Comparison of ENCODE assay signal across 8 mouse cellular contexts in the genomic region with DNA sequence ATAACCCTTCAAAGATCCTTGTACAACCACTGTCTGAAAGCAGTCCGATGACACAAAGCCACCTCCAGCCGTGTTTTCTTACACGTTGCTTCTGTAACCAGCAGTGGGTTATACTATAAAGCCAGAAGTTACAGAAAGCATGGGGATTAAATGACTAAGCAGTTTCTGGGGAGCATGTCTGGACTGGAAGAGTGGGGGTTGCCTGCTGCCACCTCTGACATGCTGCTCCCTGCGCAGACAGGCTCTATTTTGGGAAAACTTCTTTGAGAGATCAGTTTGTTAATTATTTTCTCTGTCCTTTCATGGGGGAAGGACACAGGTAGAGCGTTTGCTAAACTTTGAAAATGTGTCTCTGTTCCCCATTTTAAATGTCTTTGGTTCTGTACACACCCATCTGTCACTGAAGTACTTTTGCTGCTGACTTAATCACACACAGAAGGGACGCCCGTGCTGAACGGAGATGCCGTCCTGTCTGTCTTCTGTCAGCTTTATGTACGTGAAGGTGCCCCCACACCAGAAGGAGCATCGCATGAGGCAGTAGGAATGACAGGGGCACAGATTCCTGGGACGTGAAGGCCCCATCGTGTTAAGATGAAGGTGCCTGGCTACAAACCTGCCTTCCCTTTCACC. TPM values are rescaled to one million over a fixed set of nuclear protein-coding genes. Genes with fewer than 3 reads are reported as not detected.
A peak's percentile ranks its signal among the peaks of the same experiment; 100 is the strongest.
DNase-seq lines count a peak whose midpoint lies in the region; ATAC-seq and TF ChIP-seq lines count a peak whose summit lies in the region.

No protein-coding gene starts in this region.

- H3K9me3 ChIP-seq in heart, embryonic 10.5 days: no peaks in the 10 kb centered on the region
- H3K9me3 ChIP-seq in embryonic facial prominence, embryonic 11.5 days (replicated peaks; ENCODE audit: control insufficient read depth, low read length): no peaks in the 10 kb centered on the region
- no peaks in the 10 kb centered on the region for H3K9me3 ChIP-seq in liver, embryonic 15.5 days (replicated peaks)

- peaks cover 13% of the 10 kb centered on the region; the same call in 1 of the 2 replicates for H3K4me1 ChIP-seq in heart, embryonic 10.5 days
- no peaks in the 10 kb centered on the region for H3K4me1 ChIP-seq in embryonic facial prominence, embryonic 11.5 days (ENCODE audit: control insufficient read depth, insufficient read depth, low read length)
- H3K4me1 ChIP-seq in kidney, adult 2 months (ENCODE audit: control insufficient read depth, insufficient read depth, low read length): peaks cover 13% of the 10 kb centered on the region
- H3K4me1 ChIP-seq in liver, embryonic 15.5 days (replicated peaks): peaks cover 9% of the 10 kb centered on the region

- no peak overlapping the region for H3K9ac ChIP-seq in embryonic facial prominence, embryonic 11.5 days (replicated peaks; ENCODE audit: low read length)
- H3K9ac ChIP-seq in liver, embryonic 15.5 days: no peak overlapping the region

- peaks cover 8% of the 10 kb centered on the region; the same call in 1 of the 2 replicates for H3K36me3 ChIP-seq in heart, embryonic 10.5 days
- H3K36me3 ChIP-seq in embryonic facial prominence, embryonic 11.5 days (replicated peaks; ENCODE audit: control insufficient read depth, insufficient read depth, low read depth, low read length): no peaks in the 10 kb centered on the region
- no peaks in the 10 kb centered on the region for H3K36me3 ChIP-seq in kidney, adult 2 months (ENCODE audit: control insufficient read depth, insufficient read depth, low read length)
- no peaks in the 10 kb centered on the region for H3K36me3 ChIP-seq in liver, embryonic 15.5 days (replicated peaks)

- TF ChIP-seq CTCF in kidney, adult 2 months (conservative IDR thresholded peaks at IDR 0.05; ENCODE audit: insufficient read depth, insufficient read length, low read depth, low read length): no peak
- TF ChIP-seq CTCF in left cerebral cortex, adult 2 months (IDR thresholded peaks at IDR 0.05): no peak

- no peak overlapping the region for H3K4me2 ChIP-seq in embryonic facial prominence, embryonic 11.5 days (ENCODE audit: low read depth, low read length)
- H3K4me2 ChIP-seq in liver, embryonic 15.5 days: 0 out of 2 replicates have a peak overlapping the region, but pooled peaks have one; percentile 1

- no peak for ATAC-seq in embryonic facial prominence, embryonic 11.5 days (replicated peaks; ENCODE audit: insufficient number of reproducible peaks, low FRiP score, low TSS enrichment, low read depth)
- ATAC-seq in liver, embryonic 15.5 days (ENCODE audit: insufficient read depth): no peak

- WGBS in heart, embryonic 10.5 days: 40% methylated on average over 13 of the region's 13 CpGs
- 75% methylated on average over 13 of the region's 13 CpGs for WGBS in embryonic facial prominence, embryonic 11.5 days
- WGBS in kidney, adult 2 months: 42% methylated on average over 13 of the region's 13 CpGs
- WGBS in liver, embryonic 15.5 days (ENCODE audit: insufficient replicate concordance): 28% methylated on average over 13 of the region's 13 CpGs

- peak overlapping the region; percentile 83 for H3K27ac ChIP-seq in heart, embryonic 10.5 days
- no peak overlapping the region for H3K27ac ChIP-seq in embryonic facial prominence, embryonic 11.5 days (replicated peaks; ENCODE audit: low read depth, low read length)
- peak overlapping the region; percentile 90 for H3K27ac ChIP-seq in kidney, adult 2 months (ENCODE audit: insufficient read depth, low read depth, low read length)
- H3K27ac ChIP-seq in liver, embryonic 15.5 days (replicated peaks): no peak overlapping the region
- no peak overlapping the region; the same call in 1 of the 2 replicates for H3K27ac ChIP-seq in left cerebral cortex, adult 2 months

- peak overlapping the region; percentile 40 for H3K4me3 ChIP-seq in heart, embryonic 10.5 days
- no peak overlapping the region for H3K4me3 ChIP-seq in embryonic facial prominence, embryonic 11.5 days (ENCODE audit: low read depth, low read length)
- H3K4me3 ChIP-seq in kidney, adult 2 months (ENCODE audit: insufficient read depth, low read depth, low read length): no peak overlapping the region
- H3K4me3 ChIP-seq in liver, embryonic 15.5 days (replicated peaks): no peak overlapping the region
- no peak overlapping the region for H3K4me3 ChIP-seq in left cerebral cortex, adult 2 months

- no peak for TF ChIP-seq POLR2A in kidney, adult 2 months (IDR thresholded peaks at IDR 0.05; ENCODE audit: low read depth, low read length)

- DNase-seq in heart, embryonic 10.5 days (ENCODE audit: low spot score): no peak
- no peak for DNase-seq in heart, postnatal 25 days (ENCODE audit: low spot score)
- DNase-seq in embryonic facial prominence, embryonic 11.5 days (ENCODE audit: low spot score): peak; percentile 38
- DNase-seq in kidney, adult 2 months: peak; percentile 76
- no peak for DNase-seq in left cerebral cortex, adult 2 months (ENCODE audit: extremely low spot score in 1 of 2, low spot score in 2 of 2)
- no peak for DNase-seq in lung, postnatal 25 days (ENCODE audit: low spot score)
- DNase-seq in ovary, postnatal 10 days (ENCODE audit: low spot score): no peak

- H3K27me3 ChIP-seq in heart, embryonic 10.5 days (ENCODE audit: insufficient read depth, poor library complexity, severe bottlenecking): no peaks in the 10 kb centered on the region
- H3K27me3 ChIP-seq in embryonic facial prominence, embryonic 11.5 days (ENCODE audit: control insufficient read depth, insufficient read depth, low read length): no peaks in the 10 kb centered on the region
- H3K27me3 ChIP-seq in kidney, adult 2 months (replicated peaks; ENCODE audit: control insufficient read depth, insufficient read depth, low read length): no peaks in the 10 kb centered on the region
- H3K27me3 ChIP-seq in liver, embryonic 15.5 days: no peaks in the 10 kb centered on the region

- intact Hi-C loops in heart, postnatal 25 days (cut with DNase I): no loop called here
- intact Hi-C loops in left cerebral cortex, adult 2 months (cut with DNase I): no loop called here

RNA-seq across cellular contexts. Expression of gene Kidins220, which starts 11.2 kb away (rescaled TPM):
- 31.7 and 33.0 TPM in 2 replicates for polyA plus RNA-seq in heart, embryonic 10.5 days (2016; fragmentation: Nextera tagmentation; extraction: Ambion mirVana)
- total RNA-seq in heart, postnatal 25 days (2021): 10 to 100 TPM; 69.0 to 76.8 TPM
- 23.4 and 28.8 TPM in 2 replicates for polyA plus RNA-seq in embryonic facial prominence, embryonic 11.5 days (2014; fragmentation: Nextera tagmentation; extraction: Ambion mirVana)
- 79.6 and 102 TPM in 2 replicates for polyA plus RNA-seq in kidney, adult 2 months (2012; rRNA removed)
- 7.1 and 7.3 TPM in 2 replicates for polyA plus RNA-seq in liver, embryonic 15.5 days (2015; fragmentation: Nextera tagmentation; extraction: Ambion mirVana)
- total RNA-seq in left cerebral cortex, adult 2 months (2021): 100 to 1,000 TPM; 301 to 346 TPM

Comparison
In these comparisons a context has a peak if more than half of its experiments do, and no peak if none do; other contexts are left out.
1. DNase-seq: peak in embryonic facial prominence, embryonic 11.5 days (single experiment) and kidney, adult 2 months (single experiment); none in heart, embryonic 10.5 days (single experiment), heart, postnatal 25 days (single experiment), left cerebral cortex, adult 2 months (0 of 2), lung, postnatal 25 days (single experiment) and ovary, postnatal 10 days (single experiment).
2. H3K27ac ChIP-seq: peak in heart, embryonic 10.5 days (single experiment) and kidney, adult 2 months (single experiment); none in embryonic facial prominence, embryonic 11.5 days (single experiment), liver, embryonic 15.5 days (single experiment) and left cerebral cortex, adult 2 months (single experiment).